Mouse (Mus musculus) MN1 (cell line): Measurements from ENCODE around the gene Nrarp.

ENCODE experiments used
- DNase-seq: peaks from one replicate; pipeline ENCODE4 v3.0.0-alpha.2; 2016; ENCODE audit warnings: low spot score

Nrarp gene

GRCm38 (mm10) chr2:25174866-25175689 is 5.5 kb upstream of the Nrarp start:
- no peak for DNase-seq

- no peak for DNase-seq
These were observed 4.9 kb upstream of the Nrarp start for GRCm38 (mm10) chr2:25175690-25176078.

GRCm38 (mm10) chr2:25176573-25176972 is 4.0 kb upstream of the Nrarp start:
- DNase-seq: no peak

- DNase-seq: no peak
These were observed 3.5 kb upstream of the Nrarp start for GRCm38 (mm10) chr2:25177076-25177475.

GRCm38 (mm10) chr2:25177685-25178084 is 2.9 kb upstream of the Nrarp start:
- DNase-seq: peak; percentile 62

GRCm38 (mm10) chr2:25178285-25178972 is 2.1 kb upstream of the Nrarp start:
- no peak for DNase-seq

- peak; percentile 33 for DNase-seq
These were observed 866 bp upstream of the Nrarp start for GRCm38 (mm10) chr2:25179566-25180217.

- peak; percentile 67 for DNase-seq
These were observed 674 bp downstream of the Nrarp start for GRCm38 (mm10) chr2:25180973-25181890.

GRCm38 (mm10) chr2:25181891-25182397 is 1.4 kb downstream of the Nrarp start:
- peak; percentile 42 for DNase-seq

- DNase-seq: no peak
These were observed 2.1 kb downstream of the Nrarp start for GRCm38 (mm10) chr2:25182664-25183063.

- no peak for DNase-seq
These were observed 2.8 kb downstream of the Nrarp start for GRCm38 (mm10) chr2:25183336-25183735.

GRCm38 (mm10) chr2:25184496-25184895 is 3.9 kb downstream of the Nrarp start:
- DNase-seq: no peak

- peak; percentile 68 for DNase-seq
These were observed 5.3 kb downstream of the Nrarp start for GRCm38 (mm10) chr2:25185625-25186574.

- no peak for DNase-seq
These were observed 6.0 kb downstream of the Nrarp start for GRCm38 (mm10) chr2:25186575-25186930.

- no peak for DNase-seq
These were observed 7.3 kb downstream of the Nrarp start for GRCm38 (mm10) chr2:25187841-25188240.

- DNase-seq: peak; percentile 85
These were observed 12.8 kb downstream of the Nrarp start for GRCm38 (mm10) chr2:25193330-25193770.

GRCm38 (mm10) chr2:25194006-25194405 is 13.4 kb downstream of the Nrarp start:
- DNase-seq: no peak

- no peak for DNase-seq
These were observed 14.1 kb downstream of the Nrarp start for GRCm38 (mm10) chr2:25194486-25195171.

- no peak for DNase-seq
These were observed 14.9 kb downstream of the Nrarp start for GRCm38 (mm10) chr2:25195211-25196156.
